Comparison of ENCODE assay signal across 12 mouse cellular contexts in genomic region chr1:163361376-163361775, GRCm38 (mm10). TPM values are rescaled to one million over a fixed set of nuclear protein-coding genes. Genes with fewer than 3 reads are reported as not detected.
A peak's percentile ranks its signal among the peaks of the same experiment; 100 is the strongest.
DNase-seq lines count a peak whose midpoint lies in the region; ATAC-seq and TF ChIP-seq lines count a peak whose summit lies in the region.
"Had no signal": no experiment of that assay in that cellular context is flagged by ENCODE, and none has a peak within 500 bp of the region (broad histone marks: within the 10 kb centered on the region; RNA-seq: fewer than 3 reads in every experiment).

No protein-coding gene starts in this region.

- DNase-seq in intestine, embryonic 14.5 days (ENCODE audit: low spot score), result no peak
- DNase-seq in 3T3-L1 (ENCODE audit: low read depth, low spot score) (peak; percentile 91), NIH3T3 (ENCODE audit: low read depth) (peak; percentile 86)
- peak; percentile 51 for DNase-seq in limb, embryonic 10.5 days (ENCODE audit: low spot score)
- DNase-seq in hindbrain, postnatal 0 days (ENCODE audit: low spot score), result no peak
- DNase-seq in forebrain, embryonic 11.5 days (ENCODE audit: low spot score), result no peak
- DNase-seq: cerebellum, adult 8-10 months; kidney, postnatal 10 days had no signal

- 0 out of 2 replicates have a peak overlapping the region, but pooled peaks have one; percentile 11 for H3K27ac ChIP-seq in intestine, embryonic 14.5 days (ENCODE audit: low read depth)
- no peak overlapping the region for H3K27ac ChIP-seq in intestine, postnatal 0 days (ENCODE audit: low read depth, low read length)
- H3K27ac ChIP-seq in limb, embryonic 10.5 days, result peak overlapping the region; percentile 2; the same call in 1 of the 2 replicates
- H3K27ac ChIP-seq in hindbrain, postnatal 0 days, result no peak overlapping the region
- H3K27ac ChIP-seq in forebrain, embryonic 11.5 days (ENCODE audit: low read depth, low read length), result no peak overlapping the region
- H3K27ac ChIP-seq: forebrain, embryonic 12.5 days; midbrain, embryonic 10.5 days had no signal

- no peaks in the 10 kb centered on the region for H3K27me3 ChIP-seq in intestine, embryonic 14.5 days (replicated peaks; ENCODE audit: control insufficient read depth, insufficient read depth, low read length)
- no peaks in the 10 kb centered on the region for H3K27me3 ChIP-seq in intestine, postnatal 0 days (replicated peaks; ENCODE audit: control insufficient read depth, insufficient read depth, low read length)
- H3K27me3 ChIP-seq in limb, embryonic 10.5 days (ENCODE audit: low read depth, poor library complexity, severe bottlenecking), result no peaks in the 10 kb centered on the region
- no peaks in the 10 kb centered on the region for H3K27me3 ChIP-seq in hindbrain, postnatal 0 days (ENCODE audit: insufficient read depth, low read length)
- no peaks in the 10 kb centered on the region for H3K27me3 ChIP-seq in forebrain, embryonic 11.5 days (ENCODE audit: control insufficient read depth, insufficient read depth, low read length)
- H3K27me3 ChIP-seq: forebrain, embryonic 12.5 days had no signal

- no peak overlapping the region for H3K4me2 ChIP-seq in intestine, embryonic 14.5 days (ENCODE audit: low read length)
- no peak overlapping the region for H3K4me2 ChIP-seq in intestine, postnatal 0 days (replicated peaks; ENCODE audit: low read depth)
- H3K4me2 ChIP-seq in hindbrain, postnatal 0 days (ENCODE audit: low read depth, low read length), result no peak overlapping the region
- H3K4me2 ChIP-seq in forebrain, embryonic 11.5 days (ENCODE audit: low read depth, low read length, severe bottlenecking), result no peak overlapping the region
- H3K4me2 ChIP-seq: forebrain, embryonic 12.5 days had no signal

- H3K36me3 ChIP-seq in intestine, embryonic 14.5 days (ENCODE audit: control insufficient read depth, insufficient read depth, low read length), result no peaks in the 10 kb centered on the region
- no peaks in the 10 kb centered on the region for H3K36me3 ChIP-seq in intestine, postnatal 0 days (ENCODE audit: control insufficient read depth, insufficient read depth)
- H3K36me3 ChIP-seq in limb, embryonic 10.5 days, result no peaks in the 10 kb centered on the region
- H3K36me3 ChIP-seq in hindbrain, postnatal 0 days (ENCODE audit: insufficient read depth, low read length), result no peaks in the 10 kb centered on the region
- no peaks in the 10 kb centered on the region for H3K36me3 ChIP-seq in forebrain, embryonic 11.5 days (ENCODE audit: control insufficient read depth, insufficient read depth, low read length)
- H3K36me3 ChIP-seq: forebrain, embryonic 12.5 days; midbrain, embryonic 10.5 days had no signal

- no peak for TF ChIP-seq CTCF in intestine, postnatal 0 days (IDR thresholded peaks at IDR 0.05; ENCODE audit: low read depth)
- TF ChIP-seq CTCF in hindbrain, postnatal 0 days (IDR thresholded peaks at IDR 0.05; ENCODE audit: low read depth), result no peak

- ATAC-seq in intestine, embryonic 14.5 days (replicated peaks; ENCODE audit: low FRiP score, low TSS enrichment, low read depth), result no peak
- ATAC-seq in intestine, postnatal 0 days, result no peak
- ATAC-seq in hindbrain, postnatal 0 days, result no peak
- no peak for ATAC-seq in forebrain, embryonic 11.5 days (replicated peaks; ENCODE audit: low FRiP score)
- ATAC-seq: hindbrain, embryonic 16.5 days had no signal

- no peaks in the 10 kb centered on the region for H3K9me3 ChIP-seq in intestine, embryonic 14.5 days (ENCODE audit: control insufficient read depth, low read length)
- no peaks in the 10 kb centered on the region for H3K9me3 ChIP-seq in intestine, postnatal 0 days (ENCODE audit: control insufficient read depth)
- no peaks in the 10 kb centered on the region for H3K9me3 ChIP-seq in limb, embryonic 10.5 days (replicated peaks)
- no peaks in the 10 kb centered on the region for H3K9me3 ChIP-seq in hindbrain, postnatal 0 days (ENCODE audit: low read length)
- H3K9me3 ChIP-seq in forebrain, embryonic 11.5 days (ENCODE audit: control insufficient read depth, low read length), result no peaks in the 10 kb centered on the region
- H3K9me3 ChIP-seq: forebrain, embryonic 12.5 days; midbrain, embryonic 10.5 days had no signal

- no peak overlapping the region for H3K9ac ChIP-seq in intestine, embryonic 14.5 days (ENCODE audit: low read length)
- H3K9ac ChIP-seq in intestine, postnatal 0 days (ENCODE audit: low read depth, low read length), result no peak overlapping the region
- H3K9ac ChIP-seq in hindbrain, postnatal 0 days (replicated peaks; ENCODE audit: low read length), result no peak overlapping the region
- no peak overlapping the region for H3K9ac ChIP-seq in forebrain, embryonic 11.5 days (ENCODE audit: low read length)
- H3K9ac ChIP-seq: forebrain, embryonic 12.5 days had no signal

- H3K4me1 ChIP-seq in intestine, embryonic 14.5 days (replicated peaks; ENCODE audit: control insufficient read depth, insufficient read depth, low read length), result 0 out of 2 replicates have a peak, but pooled peaks cover 4% of the 10 kb centered on the region
- H3K4me1 ChIP-seq in intestine, postnatal 0 days (replicated peaks; ENCODE audit: control insufficient read depth, insufficient read depth, low read length), result no peaks in the 10 kb centered on the region
- peaks cover 72% of the 10 kb centered on the region for H3K4me1 ChIP-seq in limb, embryonic 10.5 days
- H3K4me1 ChIP-seq in hindbrain, postnatal 0 days (ENCODE audit: insufficient read depth, low read length), result no peaks in the 10 kb centered on the region
- no peaks in the 10 kb centered on the region; the same call in 1 of the 2 replicates for H3K4me1 ChIP-seq in forebrain, embryonic 11.5 days (replicated peaks; ENCODE audit: control insufficient read depth, insufficient read depth, low read length)
- H3K4me1 ChIP-seq: forebrain, embryonic 12.5 days; midbrain, embryonic 10.5 days had no signal

- no peak overlapping the region for H3K4me3 ChIP-seq in intestine, embryonic 14.5 days (ENCODE audit: low read depth, low read length)
- H3K4me3 ChIP-seq in intestine, postnatal 0 days (ENCODE audit: low read depth, low read length), result no peak overlapping the region
- no peak overlapping the region for H3K4me3 ChIP-seq in limb, embryonic 10.5 days
- H3K4me3 ChIP-seq in hindbrain, postnatal 0 days (ENCODE audit: low read length), result no peak overlapping the region
- no peak overlapping the region for H3K4me3 ChIP-seq in forebrain, embryonic 11.5 days (ENCODE audit: low read depth, low read length)
- H3K4me3 ChIP-seq: forebrain, embryonic 12.5 days; midbrain, embryonic 10.5 days had no signal

- 57% methylated on average over 5 of the region's 5 CpGs for WGBS in intestine, embryonic 14.5 days
- WGBS in intestine, postnatal 0 days, result 67% methylated on average over 5 of the region's 5 CpGs
- WGBS in limb, embryonic 10.5 days, result 33% methylated on average over 5 of the region's 5 CpGs
- 88% methylated on average over 5 of the region's 5 CpGs for WGBS in hindbrain, postnatal 0 days
- WGBS in forebrain, embryonic 11.5 days, result 81% methylated on average over 5 of the region's 5 CpGs

RNA-seq across cellular contexts. Expression of gene Gorab, which starts 42.1 kb away (rescaled TPM):
- polyA plus RNA-seq in intestine, embryonic 14.5 days (2014; fragmentation: Nextera tagmentation; extraction: Ambion mirVana), result 15.1 and 17.5 TPM in 2 replicates
- 13.1 and 13.2 TPM in 2 replicates for polyA plus RNA-seq in intestine, postnatal 0 days (2015; fragmentation: Nextera tagmentation; extraction: Ambion mirVana)
- 26.3 and 34.3 TPM in 2 replicates for polyA plus RNA-seq in limb, embryonic 10.5 days (2016; fragmentation: Nextera tagmentation; extraction: Ambion mirVana)
- 8.1 and 10.6 TPM in 2 replicates for total RNA-seq in hindbrain, postnatal 0 days (2014; rRNA removed)
- 15.5 and 16.6 TPM in 2 replicates for polyA plus RNA-seq in hindbrain, postnatal 0 days (2015; fragmentation: Nextera tagmentation; extraction: Ambion mirVana)
- polyA plus RNA-seq in forebrain, embryonic 11.5 days (2014; fragmentation: Nextera tagmentation; extraction: Ambion mirVana), result 30.9 and 31.5 TPM in 2 replicates

RNA-seq across cellular contexts. Expression of gene Prrx1, which starts 47.9 kb away (rescaled TPM):
- polyA plus RNA-seq in intestine, embryonic 14.5 days (2014; fragmentation: Nextera tagmentation; extraction: Ambion mirVana), result 1.2 and 2.2 TPM in 2 replicates
- polyA plus RNA-seq in intestine, postnatal 0 days (2015; fragmentation: Nextera tagmentation; extraction: Ambion mirVana), result 14.9 and 16.9 TPM in 2 replicates
- 169 and 219 TPM in 2 replicates for polyA plus RNA-seq in limb, embryonic 10.5 days (2016; fragmentation: Nextera tagmentation; extraction: Ambion mirVana)
- 3.7 and 4.8 TPM in 2 replicates for total RNA-seq in hindbrain, postnatal 0 days (2014; rRNA removed)
- 4.4 and 4.9 TPM in 2 replicates for polyA plus RNA-seq in hindbrain, postnatal 0 days (2015; fragmentation: Nextera tagmentation; extraction: Ambion mirVana)
- 28.5 and 29.0 TPM in 2 replicates for polyA plus RNA-seq in forebrain, embryonic 11.5 days (2014; fragmentation: Nextera tagmentation; extraction: Ambion mirVana)

Comparison
In these comparisons a context has a peak if more than half of its experiments do, and no peak if none do; other contexts are left out.
1. H3K27ac ChIP-seq: peak in intestine, embryonic 14.5 days (single experiment) and limb, embryonic 10.5 days (single experiment); none in intestine, postnatal 0 days (single experiment), hindbrain, postnatal 0 days (single experiment) and forebrain, embryonic 11.5 days (single experiment).
2. DNase-seq: peak in 3T3-L1 (single experiment), NIH3T3 (single experiment) and limb, embryonic 10.5 days (single experiment); none in intestine, embryonic 14.5 days (single experiment), hindbrain, postnatal 0 days (single experiment) and forebrain, embryonic 11.5 days (single experiment).